Mouse (Mus musculus): ENCODE measurements around the gene Zdbf2. TPM values are rescaled to one million over a fixed set of nuclear protein-coding genes. Genes with fewer than 3 reads are reported as not detected.

Zdbf2 gene
- polyA plus RNA-seq (2015; fragmentation: Nextera tagmentation; extraction: Ambion mirVana), result 3.4 and 4.4 TPM in 2 replicates

DNA sequence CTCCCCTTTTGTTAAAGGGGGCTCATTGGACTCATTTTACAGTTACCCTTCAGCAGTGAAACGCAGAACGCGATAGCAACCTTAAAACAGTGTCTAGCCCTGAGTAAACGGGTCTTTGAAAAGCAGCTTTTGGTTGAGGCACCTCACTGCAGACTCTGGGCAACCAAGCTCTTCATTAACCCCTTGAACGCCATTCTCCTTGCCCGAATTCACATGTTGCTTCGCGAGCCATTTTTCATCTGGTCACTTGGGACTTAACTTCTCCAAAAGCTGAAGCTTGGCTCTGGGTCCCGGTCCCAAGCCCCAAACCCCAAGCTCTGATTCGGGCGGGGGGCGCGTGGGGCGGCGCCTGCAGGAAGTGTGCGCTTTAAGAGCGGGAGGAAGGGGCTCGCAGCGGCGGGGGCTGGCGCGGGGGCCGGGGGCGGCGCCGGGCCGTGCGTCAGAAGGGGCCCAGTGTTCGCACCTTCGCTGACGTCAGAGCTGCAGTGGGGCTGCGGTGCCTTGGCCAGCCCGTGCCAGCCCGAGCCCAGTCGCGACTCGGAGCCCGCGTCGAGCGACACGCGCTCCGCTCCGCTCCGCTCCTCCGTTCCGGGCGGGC lies at the start of gene Zdbf2:
Zdbf2 (plus strand) TSS at position 525 of the 598 bp plus-strand sequence.
- Histone ChIP-seq H3K4me3 (ENCODE audit: low read length) (peak within 1 kb of the TSS; percentile 59), H3K4me2 (ENCODE audit: low read depth, low read length) (peak within 1 kb of the TSS; percentile 82), H3K9ac (ENCODE audit: low read length) (peak within 1 kb of the TSS; percentile 71), H3K27me3 (ENCODE audit: control insufficient read depth, insufficient read depth, low read depth, low read length) (peaks cover 69% of the 10 kb centered on the region), H3K9me3 (ENCODE audit: control insufficient read depth, low read length) (no peaks in the 10 kb centered on the region), H3K36me3 (ENCODE audit: control insufficient read depth, insufficient read depth, low read length) (no peaks in the 10 kb centered on the region), H3K4me1 (replicated peaks; ENCODE audit: control insufficient read depth, insufficient read depth, low read length) (peaks cover 7% of the 10 kb centered on the region), H3K27ac (ENCODE audit: low read length) (no peak within 1 kb of the TSS)
- ATAC-seq (ENCODE audit: low read depth), result peak; percentile 86
- under 1% methylated on average over 34 of the region's 49 CpGs for WGBS

DNA sequence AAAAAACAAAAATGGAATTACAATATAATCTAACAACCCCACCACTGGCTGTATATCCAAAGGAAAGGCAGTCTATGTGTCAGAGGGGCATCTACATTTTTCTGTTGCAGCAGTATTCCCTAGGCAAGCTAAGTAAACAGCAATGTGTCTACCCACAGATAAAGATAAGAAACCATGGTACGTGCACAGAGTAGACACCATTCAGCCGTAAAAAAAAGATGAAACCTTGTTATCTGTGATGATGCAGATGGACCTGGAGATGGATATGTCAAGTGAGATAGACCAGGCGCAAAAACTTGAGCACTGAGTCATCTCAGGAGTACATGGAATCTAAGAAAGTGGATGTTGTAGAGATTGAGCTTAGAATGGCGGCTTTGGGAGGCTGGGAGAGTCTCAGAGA lies 48.1 kb upstream of the Zdbf2 start:
- Histone ChIP-seq H3K27ac (ENCODE audit: low read length) (no peak overlapping the region), H3K4me2 (ENCODE audit: low read depth, low read length) (no peak overlapping the region), H3K4me1 (replicated peaks; ENCODE audit: control insufficient read depth, insufficient read depth, low read length) (no peaks in the 10 kb centered on the region), H3K27me3 (ENCODE audit: control insufficient read depth, insufficient read depth, low read depth, low read length) (no peaks in the 10 kb centered on the region), H3K36me3 (ENCODE audit: control insufficient read depth, insufficient read depth, low read length) (no peaks in the 10 kb centered on the region), H3K4me3 (ENCODE audit: low read length) (no peak overlapping the region), H3K9me3 (ENCODE audit: control insufficient read depth, low read length) (no peaks in the 10 kb centered on the region), H3K9ac (ENCODE audit: low read length) (no peak overlapping the region)
- WGBS, result 51% methylated on average over 4 of the region's 4 CpGs
- no peak for ATAC-seq (ENCODE audit: low read depth)

DNA sequence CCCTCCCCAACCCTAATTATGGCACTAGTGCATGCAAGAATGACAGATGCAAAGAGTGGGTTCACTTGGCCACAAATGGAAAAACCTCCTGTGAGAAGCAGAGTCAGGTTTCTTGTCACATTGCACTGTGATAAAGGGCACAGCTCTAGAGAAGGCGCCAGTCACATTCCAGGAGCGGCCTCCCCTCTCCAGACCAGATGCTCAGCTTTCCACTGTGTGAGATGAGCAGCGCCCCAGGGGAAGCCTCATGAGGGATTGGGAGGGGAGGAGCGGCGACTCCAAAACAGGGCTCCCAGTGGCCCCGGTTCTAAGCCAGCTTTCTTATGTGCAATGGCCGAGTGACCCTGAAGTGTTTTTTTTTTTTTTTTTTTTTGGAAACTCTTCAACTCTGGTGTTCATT lies 47.2 kb upstream of the Zdbf2 start:
- no peak for ATAC-seq (ENCODE audit: low read depth)
- WGBS, result 6% methylated on average over 7 of the region's 7 CpGs
- no peaks in the 10 kb centered on the region for H3K36me3 ChIP-seq (ENCODE audit: control insufficient read depth, insufficient read depth, low read length)
- H3K9me3 ChIP-seq (ENCODE audit: control insufficient read depth, low read length), result no peaks in the 10 kb centered on the region
- H3K4me2 ChIP-seq (ENCODE audit: low read depth, low read length), result no peak overlapping the region
- H3K27ac ChIP-seq (ENCODE audit: low read length), result no peak overlapping the region
- H3K9ac ChIP-seq (ENCODE audit: low read length), result no peak overlapping the region
- H3K27me3 ChIP-seq (ENCODE audit: control insufficient read depth, insufficient read depth, low read depth, low read length), result no peaks in the 10 kb centered on the region
- no peak overlapping the region for H3K4me3 ChIP-seq (ENCODE audit: low read length)
- H3K4me1 ChIP-seq (replicated peaks; ENCODE audit: control insufficient read depth, insufficient read depth, low read length), result no peaks in the 10 kb centered on the region

DNA sequence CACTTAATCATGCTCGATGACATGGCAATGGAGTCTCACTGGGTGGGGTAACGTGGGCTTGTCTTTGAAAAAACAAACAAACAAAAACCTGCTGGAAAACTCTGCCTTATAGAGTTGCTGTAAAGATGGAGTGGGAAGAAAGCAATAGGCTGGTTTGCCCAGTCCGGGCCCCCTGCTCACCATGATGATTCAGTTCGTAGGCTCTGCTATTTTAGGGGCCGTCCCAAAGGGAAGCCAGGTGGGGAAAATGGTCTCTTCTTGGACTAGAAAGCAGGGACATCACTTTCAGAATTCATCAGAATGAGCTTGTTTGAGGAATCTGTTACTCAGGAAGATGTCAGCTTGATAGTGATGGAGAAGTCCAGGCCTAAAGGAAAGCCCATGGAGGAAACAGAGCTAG lies 45.8 kb upstream of the Zdbf2 start:
- Histone ChIP-seq H3K9me3 (ENCODE audit: control insufficient read depth, low read length) (no peaks in the 10 kb centered on the region), H3K36me3 (ENCODE audit: control insufficient read depth, insufficient read depth, low read length) (no peaks in the 10 kb centered on the region), H3K27ac (ENCODE audit: low read length) (no peak overlapping the region), H3K27me3 (ENCODE audit: control insufficient read depth, insufficient read depth, low read depth, low read length) (no peaks in the 10 kb centered on the region), H3K4me1 (replicated peaks; ENCODE audit: control insufficient read depth, insufficient read depth, low read length) (no peaks in the 10 kb centered on the region), H3K4me2 (ENCODE audit: low read depth, low read length) (no peak overlapping the region), H3K9ac (ENCODE audit: low read length) (no peak overlapping the region), H3K4me3 (ENCODE audit: low read length) (no peak overlapping the region)
- 53% methylated on average over 5 of the region's 5 CpGs for WGBS
- ATAC-seq (ENCODE audit: low read depth), result no peak

DNA sequence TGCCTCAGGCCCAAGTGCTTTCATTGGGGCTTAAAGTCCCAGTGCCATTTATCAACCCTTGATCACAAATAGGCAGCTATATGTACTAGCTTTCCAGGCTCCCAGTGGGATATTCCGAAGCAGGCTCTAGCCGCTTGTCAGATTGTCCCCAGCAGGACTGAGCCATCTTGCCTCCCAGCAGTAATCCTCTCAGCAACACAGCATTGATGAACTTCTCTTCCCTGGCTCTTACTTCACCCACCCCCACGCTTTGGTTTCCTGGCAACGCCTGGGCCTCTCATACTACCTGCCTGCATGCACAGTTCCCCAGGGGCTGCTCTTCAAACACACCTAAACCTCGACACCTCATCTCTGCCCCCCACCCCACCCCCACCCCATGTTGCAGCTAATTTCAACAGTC lies 35.7 kb upstream of the Zdbf2 start:
- H3K27me3 ChIP-seq (ENCODE audit: control insufficient read depth, insufficient read depth, low read depth, low read length), result no peaks in the 10 kb centered on the region
- no peak overlapping the region for H3K27ac ChIP-seq (ENCODE audit: low read length)
- H3K9ac ChIP-seq (ENCODE audit: low read length), result no peak overlapping the region
- H3K4me2 ChIP-seq (ENCODE audit: low read depth, low read length), result no peak overlapping the region
- no peaks in the 10 kb centered on the region for H3K9me3 ChIP-seq (ENCODE audit: control insufficient read depth, low read length)
- WGBS, result 21% methylated on average over 5 of the region's 5 CpGs
- no peak for ATAC-seq (ENCODE audit: low read depth)
- no peak overlapping the region for H3K4me3 ChIP-seq (ENCODE audit: low read length)
- H3K36me3 ChIP-seq (ENCODE audit: control insufficient read depth, insufficient read depth, low read length), result no peaks in the 10 kb centered on the region
- no peaks in the 10 kb centered on the region for H3K4me1 ChIP-seq (replicated peaks; ENCODE audit: control insufficient read depth, insufficient read depth, low read length)

DNA sequence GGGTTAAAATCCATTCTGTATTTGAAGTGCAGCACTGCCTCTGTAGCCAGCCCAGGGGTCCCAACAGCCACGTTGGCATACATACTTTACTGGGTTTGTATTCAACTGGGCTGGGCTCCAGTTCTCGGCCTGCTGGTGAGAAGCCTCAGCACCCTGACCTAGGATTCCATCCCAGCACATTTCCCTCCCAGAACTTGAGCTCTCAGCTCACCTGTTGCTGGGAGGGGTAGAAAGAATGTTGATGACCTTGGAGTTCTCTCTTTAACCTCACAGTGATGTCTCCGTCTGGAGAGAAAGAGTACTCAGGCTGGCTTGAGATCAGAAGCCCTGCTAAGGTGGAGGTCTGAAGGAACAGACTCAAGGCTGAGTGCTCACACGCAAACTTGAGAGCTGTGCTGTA lies 33.8 kb upstream of the Zdbf2 start:
- no peak for ATAC-seq (ENCODE audit: low read depth)
- Histone ChIP-seq H3K36me3 (ENCODE audit: control insufficient read depth, insufficient read depth, low read length) (no peaks in the 10 kb centered on the region), H3K4me1 (replicated peaks; ENCODE audit: control insufficient read depth, insufficient read depth, low read length) (no peaks in the 10 kb centered on the region), H3K4me3 (ENCODE audit: low read length) (no peak overlapping the region), H3K27ac (ENCODE audit: low read length) (no peak overlapping the region), H3K4me2 (ENCODE audit: low read depth, low read length) (no peak overlapping the region), H3K9ac (ENCODE audit: low read length) (no peak overlapping the region), H3K27me3 (ENCODE audit: control insufficient read depth, insufficient read depth, low read depth, low read length) (no peaks in the 10 kb centered on the region; the same call in 1 of the 2 replicates), H3K9me3 (ENCODE audit: control insufficient read depth, low read length) (no peaks in the 10 kb centered on the region)
- WGBS, result 52% methylated on average over 4 of the region's 4 CpGs

DNA sequence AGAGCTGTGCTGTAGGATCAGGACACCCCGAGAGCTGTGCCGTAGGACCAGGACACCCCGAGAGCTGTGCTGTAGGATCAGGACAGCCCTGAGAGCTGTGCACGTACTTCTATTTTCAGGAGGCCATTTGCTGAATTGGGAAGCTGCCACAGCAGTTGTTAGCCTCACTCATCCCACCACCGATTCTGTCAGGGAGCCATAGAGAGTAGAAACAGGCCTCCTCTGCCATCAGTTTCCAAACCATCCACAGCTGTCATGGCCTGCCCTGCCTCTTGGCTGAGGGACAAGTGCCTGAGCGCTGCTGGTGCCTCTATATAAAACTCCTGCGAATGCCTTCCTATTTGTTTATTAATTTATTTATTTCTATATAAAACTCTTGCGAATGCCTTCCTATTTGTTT lies 33.3 kb upstream of the Zdbf2 start:
- Histone ChIP-seq H3K4me3 (ENCODE audit: low read length) (no peak overlapping the region), H3K9me3 (ENCODE audit: control insufficient read depth, low read length) (no peaks in the 10 kb centered on the region), H3K36me3 (ENCODE audit: control insufficient read depth, insufficient read depth, low read length) (no peaks in the 10 kb centered on the region), H3K9ac (ENCODE audit: low read length) (no peak overlapping the region), H3K4me2 (ENCODE audit: low read depth, low read length) (no peak overlapping the region), H3K27me3 (ENCODE audit: control insufficient read depth, insufficient read depth, low read depth, low read length) (peaks cover under 1% of the 10 kb centered on the region; the same call in 1 of the 2 replicates), H3K27ac (ENCODE audit: low read length) (no peak overlapping the region), H3K4me1 (replicated peaks; ENCODE audit: control insufficient read depth, insufficient read depth, low read length) (no peaks in the 10 kb centered on the region)
- no peak for ATAC-seq (ENCODE audit: low read depth)
- 77% methylated on average over 8 of the region's 8 CpGs for WGBS

DNA sequence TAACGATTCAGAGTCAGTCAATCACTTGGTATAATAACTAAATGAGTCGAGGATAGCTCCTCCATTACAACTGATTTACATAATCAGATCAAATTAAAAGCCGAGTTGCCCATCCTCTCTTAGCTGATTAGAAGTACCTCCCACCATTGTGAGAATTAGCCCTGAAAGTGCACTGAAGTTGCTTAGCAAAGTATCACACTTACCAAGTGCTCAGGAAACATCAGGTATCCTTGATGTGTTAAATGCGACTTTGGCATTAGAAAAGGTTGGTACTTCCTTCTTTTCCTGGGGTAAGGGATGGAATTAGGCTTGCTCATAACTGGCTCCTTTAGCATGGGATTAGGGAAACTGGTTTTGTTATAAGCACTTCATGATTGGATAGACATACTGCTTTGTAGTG lies 29.2 kb upstream of the Zdbf2 start:
- H3K27me3 ChIP-seq (ENCODE audit: control insufficient read depth, insufficient read depth, low read depth, low read length), result peaks cover 34% of the 10 kb centered on the region
- no peaks in the 10 kb centered on the region for H3K9me3 ChIP-seq (ENCODE audit: control insufficient read depth, low read length)
- peaks cover 7% of the 10 kb centered on the region; the same call in 1 of the 2 replicates for H3K4me1 ChIP-seq (replicated peaks; ENCODE audit: control insufficient read depth, insufficient read depth, low read length)
- H3K36me3 ChIP-seq (ENCODE audit: control insufficient read depth, insufficient read depth, low read length), result no peaks in the 10 kb centered on the region
- 51% methylated on average over 4 of the region's 4 CpGs for WGBS
- no peak overlapping the region for H3K9ac ChIP-seq (ENCODE audit: low read length)
- H3K27ac ChIP-seq (ENCODE audit: low read length), result no peak overlapping the region
- H3K4me3 ChIP-seq (ENCODE audit: low read length), result no peak overlapping the region
- ATAC-seq (ENCODE audit: low read depth), result no peak
- no peak overlapping the region for H3K4me2 ChIP-seq (ENCODE audit: low read depth, low read length)

DNA sequence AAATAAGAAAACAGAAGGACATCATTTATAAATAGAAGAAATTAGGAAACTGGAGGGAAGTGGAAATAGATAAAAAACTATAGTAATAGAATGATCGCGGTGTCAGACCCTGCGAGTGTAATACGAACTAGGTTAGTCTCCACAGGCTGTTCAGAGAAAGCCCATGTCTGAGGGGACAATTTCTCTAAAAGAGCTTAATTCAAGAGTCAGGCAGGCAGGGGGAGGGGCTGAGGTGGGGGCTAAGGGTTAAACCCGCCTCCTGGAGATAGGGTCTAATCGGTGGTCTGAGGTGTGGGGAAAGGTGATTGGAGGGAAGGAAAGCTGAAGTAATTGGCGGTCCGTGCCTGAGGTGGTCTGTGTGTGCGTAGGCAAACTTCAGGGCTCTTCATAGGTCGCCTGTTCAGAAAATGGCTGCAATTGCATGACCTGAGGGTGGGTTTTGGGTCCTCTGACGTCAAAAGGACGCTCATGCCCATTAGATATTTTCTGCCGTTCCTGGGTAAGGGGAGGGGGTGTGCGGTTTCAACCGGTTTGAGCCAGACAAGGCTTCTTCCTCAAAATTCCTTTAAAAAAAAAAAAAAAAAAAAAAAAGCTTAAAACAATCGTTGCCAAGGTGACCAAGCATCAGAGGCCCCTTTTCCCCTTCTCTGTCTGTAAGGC lies 26.1 kb upstream of the Zdbf2 start:
- Histone ChIP-seq H3K27me3 (ENCODE audit: control insufficient read depth, insufficient read depth, low read depth, low read length) (peaks cover 61% of the 10 kb centered on the region), H3K9ac (ENCODE audit: low read length) (no peak overlapping the region), H3K4me2 (ENCODE audit: low read depth, low read length) (peak overlapping the region; percentile 23), H3K9me3 (ENCODE audit: control insufficient read depth, low read length) (0 out of 2 replicates have a peak, but pooled peaks cover 2% of the 10 kb centered on the region), H3K4me3 (ENCODE audit: low read length) (peak overlapping the region; percentile 13), H3K27ac (ENCODE audit: low read length) (no peak overlapping the region), H3K36me3 (ENCODE audit: control insufficient read depth, insufficient read depth, low read length) (no peaks in the 10 kb centered on the region), H3K4me1 (replicated peaks; ENCODE audit: control insufficient read depth, insufficient read depth, low read length) (peaks cover 7% of the 10 kb centered on the region; the same call in 1 of the 2 replicates)
- 3% methylated on average over 16 of the region's 16 CpGs for WGBS
- 0 out of 2 replicates have a peak, but pooled peaks have one; percentile 23 for ATAC-seq (ENCODE audit: low read depth)

Data from lung, embryonic 16.5 days (tissue).